Comparison of ENCODE assay signal across 22 mouse cellular contexts in genomic region chr11:47442266-47442665, GRCm38 (mm10).
"Had no signal": no experiment of that assay in that cellular context is flagged by ENCODE, and none has a peak within 500 bp of the region (broad histone marks: within the 10 kb centered on the region; RNA-seq: fewer than 3 reads in every experiment).

No protein-coding gene starts in this region.

- H3K27me3 ChIP-seq: limb, embryonic 13.5 days; liver, embryonic 12.5 days; liver, embryonic 15.5 days; lung, embryonic 15.5 days; megakaryocyte, embryonic 14.5 days; midbrain, embryonic 13.5 days; neural tube, embryonic 13.5 days; stomach, embryonic 15.5 days had no signal

- H3K36me3 ChIP-seq: limb, embryonic 10.5 days; limb, embryonic 13.5 days; liver, embryonic 12.5 days; liver, embryonic 15.5 days; lung, embryonic 15.5 days; midbrain, embryonic 10.5 days; midbrain, embryonic 13.5 days; neural tube, embryonic 13.5 days; stomach, embryonic 15.5 days had no signal

- H3K4me3 ChIP-seq: limb, embryonic 10.5 days; limb, embryonic 13.5 days; liver, embryonic 12.5 days; liver, embryonic 15.5 days; lung, embryonic 15.5 days; megakaryocyte, embryonic 14.5 days; midbrain, embryonic 10.5 days; midbrain, embryonic 13.5 days; myocyte; neural tube, embryonic 13.5 days; stomach, embryonic 15.5 days had no signal

- H3K9me3 ChIP-seq: limb, embryonic 10.5 days; limb, embryonic 13.5 days; liver, embryonic 12.5 days; liver, embryonic 15.5 days; lung, embryonic 15.5 days; megakaryocyte, embryonic 14.5 days; midbrain, embryonic 10.5 days; midbrain, embryonic 13.5 days; neural tube, embryonic 13.5 days; stomach, embryonic 15.5 days had no signal

- ATAC-seq: liver, embryonic 12.5 days; midbrain, embryonic 13.5 days; midbrain, embryonic 16.5 days had no signal

- H3K9ac ChIP-seq: limb, embryonic 13.5 days; liver, embryonic 12.5 days; liver, embryonic 15.5 days; lung, embryonic 15.5 days; midbrain, embryonic 13.5 days; neural tube, embryonic 13.5 days; stomach, embryonic 15.5 days had no signal

- DNase-seq: kidney, postnatal 10 days; kidney, postnatal 4 days; liver; lung, adult 18-20 months; lung, postnatal 10 days; lung, postnatal 36 days; retina, postnatal 1 day; right cerebral cortex, postnatal 25 days; spleen, adult 18-20 months; thymus, postnatal 14 days had no signal

- H3K4me2 ChIP-seq: limb, embryonic 13.5 days; liver, embryonic 12.5 days; liver, embryonic 15.5 days; lung, embryonic 15.5 days; midbrain, embryonic 13.5 days; neural tube, embryonic 13.5 days; stomach, embryonic 15.5 days had no signal

- H3K27ac ChIP-seq: limb, embryonic 10.5 days; limb, embryonic 13.5 days; liver, embryonic 12.5 days; liver, embryonic 15.5 days; lung, embryonic 15.5 days; midbrain, embryonic 10.5 days; midbrain, embryonic 13.5 days; neural tube, embryonic 13.5 days; stomach, embryonic 15.5 days had no signal

- H3K4me1 ChIP-seq: limb, embryonic 10.5 days; limb, embryonic 13.5 days; liver, embryonic 12.5 days; liver, embryonic 15.5 days; lung, embryonic 15.5 days; megakaryocyte, embryonic 14.5 days; midbrain, embryonic 10.5 days; midbrain, embryonic 13.5 days; neural tube, embryonic 13.5 days; stomach, embryonic 15.5 days had no signal
